Mouse (Mus musculus) limb, embryonic 10.5 days (tissue): ENCODE measurements at regions not wholly inside any gene's neighbourhood (a gene's known extent, or its start where the extent isn't known, plus 50 kb on each side); places are given as distances from the start of the nearest gene placed in this dataset.

Source experiments
- DNase-seq: peaks from one replicate; pipeline ENCODE4 v3.0.0-alpha.2; 2017; ENCODE audit warnings: low spot score
- H3K27ac ChIP-seq: fragments of 300-500 bp; sonication (generic); 2 replicates; pipeline ENCODE4 v1.5.1; 2016; ENCODE audit warnings: mild to moderate bottlenecking
- H3K27me3 ChIP-seq: fragments of 300-500 bp; sonication (generic); 2 replicates; pipeline ENCODE4 v1.6.1; 2016; ENCODE audit warnings: low read depth, mild to moderate bottlenecking; ENCODE audit not compliant: poor library complexity, severe bottlenecking
- H3K36me3 ChIP-seq: fragments of 300-500 bp; sonication (generic); 2 replicates; pipeline ENCODE4 v1.6.1; 2016; ENCODE audit warnings: mild to moderate bottlenecking, moderate library complexity
- H3K4me1 ChIP-seq: fragments of 300-500 bp; sonication (generic); 2 replicates; pipeline ENCODE4 v1.6.1; 2016
- H3K4me3 ChIP-seq: fragments of 300-500 bp; sonication (generic); 2 replicates; pipeline ENCODE4 v1.5.1; 2016; ENCODE audit warnings: mild to moderate bottlenecking, moderate library complexity
- H3K9me3 ChIP-seq: fragments of 300-500 bp; sonication (generic); replicated peaks from 2 replicates; pipeline ENCODE4 v1.6.1; 2016; ENCODE audit warnings: mild to moderate bottlenecking
- WGBS: fragments of 180-500 bp; shearing (Covaris S2); methylation state at CpG from one replicate; pipeline ENCODE4 v1.1.7; 2016; 5-methylcytosine and 5-hydroxymethylcytosine counted together

DNA sequence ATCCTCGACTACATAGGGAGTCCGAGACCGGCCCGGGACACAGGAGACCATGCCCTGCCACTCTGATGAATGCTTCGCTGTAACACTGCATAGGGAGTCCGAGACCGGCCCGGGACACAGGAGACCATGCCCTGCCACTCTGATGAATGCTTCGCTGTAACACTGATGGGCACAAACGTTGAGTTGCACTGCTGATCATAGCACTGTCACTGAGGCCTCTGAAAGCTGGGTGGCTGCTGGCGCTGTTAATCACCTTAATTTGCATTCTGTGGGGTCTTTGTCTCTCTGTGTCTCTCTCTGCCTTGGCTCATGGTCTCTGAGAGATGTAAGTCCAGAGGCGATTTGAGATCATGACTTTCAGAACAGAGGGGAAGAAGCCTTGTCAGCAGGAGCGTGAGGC, 133.7 kb upstream of the Plekha5 start:
- no peak for DNase-seq
- Histone ChIP-seq H3K27ac (no peak overlapping the region), H3K36me3 (no peaks in the 10 kb centered on the region), H3K27me3 (no peaks in the 10 kb centered on the region), H3K4me1 (peaks cover 8% of the 10 kb centered on the region), H3K9me3 (no peaks in the 10 kb centered on the region), H3K4me3 (no peak overlapping the region)
- 72% methylated on average over 13 of the region's 13 CpGs for WGBS

DNA sequence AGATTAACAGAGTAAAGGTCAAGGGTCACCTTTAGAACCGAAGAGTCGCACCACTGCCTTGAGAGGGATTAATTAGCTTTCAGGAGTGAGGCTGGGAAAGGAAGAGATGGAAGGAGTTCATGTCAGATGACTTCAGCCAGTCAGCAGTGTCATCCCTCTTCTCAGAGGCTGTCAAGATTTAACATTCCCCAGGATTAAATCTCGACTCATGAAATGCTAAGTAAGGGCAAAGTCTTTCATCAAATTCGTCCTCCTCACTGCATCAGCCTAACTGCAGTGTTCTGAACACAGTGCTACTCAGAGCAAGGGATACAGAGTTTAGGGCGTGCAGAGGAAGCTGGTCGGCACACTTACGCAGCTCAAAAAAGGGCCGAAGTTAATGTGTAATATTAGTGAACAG, 135.1 kb upstream of the Plekha5 start:
- no peak overlapping the region for H3K27ac ChIP-seq
- 44% methylated on average over 8 of the region's 8 CpGs for WGBS
- no peaks in the 10 kb centered on the region for H3K36me3 ChIP-seq
- H3K9me3 ChIP-seq = no peaks in the 10 kb centered on the region
- H3K4me3 ChIP-seq = no peak overlapping the region
- peaks cover 8% of the 10 kb centered on the region for H3K4me1 ChIP-seq
- no peaks in the 10 kb centered on the region for H3K27me3 ChIP-seq
- DNase-seq = no peak

GRCm38 (mm10) chr6:140282285-140282577, 141.6 kb upstream of the Plekha5 start:
- Histone ChIP-seq H3K27ac (peak overlapping the region; percentile 36; the same call in 1 of the 2 replicates), H3K36me3 (no peaks in the 10 kb centered on the region), H3K27me3 (no peaks in the 10 kb centered on the region), H3K4me1 (peaks cover 33% of the 10 kb centered on the region), H3K9me3 (no peaks in the 10 kb centered on the region), H3K4me3 (no peak overlapping the region)
- 78% methylated on average over 7 of the region's 7 CpGs for WGBS
- DNase-seq = no peak

- DNase-seq = no peak
- 60% methylated on average over 17 of the region's 17 CpGs for WGBS
- no peaks in the 10 kb centered on the region for H3K27me3 ChIP-seq
- H3K4me3 ChIP-seq = no peak overlapping the region
- H3K36me3 ChIP-seq = no peaks in the 10 kb centered on the region
- peaks cover 33% of the 10 kb centered on the region for H3K4me1 ChIP-seq
- no peaks in the 10 kb centered on the region for H3K9me3 ChIP-seq
- peak overlapping the region; percentile 71; the same call in 1 of the 2 replicates for H3K27ac ChIP-seq
Observed at GRCm38 (mm10) chr6:140281488-140282284, 142.2 kb upstream of the Plekha5 start.

- Histone ChIP-seq H3K4me3 (no peak overlapping the region), H3K4me1 (peaks cover 33% of the 10 kb centered on the region), H3K36me3 (no peaks in the 10 kb centered on the region), H3K27ac (peak overlapping the region; percentile 71), H3K9me3 (no peaks in the 10 kb centered on the region), H3K27me3 (no peaks in the 10 kb centered on the region)
- no peak for DNase-seq
- WGBS = 59% methylated on average over 9 of the region's 9 CpGs
Observed at GRCm38 (mm10) chr6:140280817-140281475, 142.9 kb upstream of the Plekha5 start.

- Histone ChIP-seq H3K4me1 (peaks cover 33% of the 10 kb centered on the region), H3K4me3 (no peak overlapping the region), H3K27me3 (no peaks in the 10 kb centered on the region), H3K27ac (peak overlapping the region; percentile 50; the same call in 1 of the 2 replicates), H3K36me3 (no peaks in the 10 kb centered on the region), H3K9me3 (no peaks in the 10 kb centered on the region)
- WGBS = 80% methylated on average over 8 of the region's 8 CpGs
- no peak for DNase-seq
Observed at GRCm38 (mm10) chr6:140279736-140280370, 144.0 kb upstream of the Plekha5 start.

DNA sequence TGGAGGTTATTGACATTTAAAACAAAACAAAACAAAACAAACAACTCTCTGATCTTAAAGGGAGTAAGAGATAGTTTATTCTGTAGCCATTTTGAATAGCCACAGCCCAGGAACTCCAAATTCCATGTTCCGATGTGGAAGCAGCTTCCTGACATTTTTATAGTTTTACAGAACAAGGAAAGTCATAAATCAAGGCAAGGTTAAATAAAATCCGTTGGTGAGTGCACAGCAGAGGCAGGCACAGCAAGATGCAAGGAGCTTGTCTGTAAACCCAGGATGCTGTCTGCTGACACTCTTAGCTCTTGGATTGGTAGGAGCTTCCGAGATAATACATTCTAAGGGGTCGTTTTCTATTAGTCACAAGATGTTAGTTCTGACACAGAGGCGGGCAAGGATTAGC, 145.1 kb upstream of the Plekha5 start:
- H3K27me3 ChIP-seq = no peaks in the 10 kb centered on the region
- no peaks in the 10 kb centered on the region for H3K9me3 ChIP-seq
- H3K4me3 ChIP-seq = no peak overlapping the region
- peaks cover 33% of the 10 kb centered on the region for H3K4me1 ChIP-seq
- WGBS = 15% methylated on average over 5 of the region's 5 CpGs
- no peak overlapping the region for H3K27ac ChIP-seq
- no peaks in the 10 kb centered on the region for H3K36me3 ChIP-seq
- DNase-seq = no peak

DNA sequence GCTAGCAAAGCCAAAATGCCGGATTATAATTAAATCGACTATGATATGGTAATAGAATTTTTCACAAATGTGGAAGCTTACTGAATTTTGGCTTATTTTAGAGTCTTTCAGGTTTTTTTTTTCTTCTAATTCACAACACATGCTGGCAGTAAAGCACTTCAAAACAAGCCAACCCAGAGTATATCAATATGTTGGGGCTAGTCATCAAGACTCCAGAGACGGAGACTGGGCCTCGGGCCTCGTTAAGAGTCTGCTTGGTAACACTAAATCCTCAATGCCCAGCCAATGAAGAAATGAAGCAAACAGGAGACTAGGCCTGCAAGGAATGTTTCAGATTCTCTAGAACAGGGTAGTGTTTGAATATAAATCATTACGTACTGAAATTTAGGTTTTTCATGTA, 153.3 kb upstream of the Plekha5 start:
- 64% methylated on average over 6 of the region's 6 CpGs for WGBS
- no peak overlapping the region for H3K27ac ChIP-seq
- DNase-seq = no peak

GRCm38 (mm10) chr6:140268315-140269070, 155.4 kb upstream of the Plekha5 start:
- WGBS = 33% methylated on average over 11 of the region's 11 CpGs
- no peak for DNase-seq
- no peak overlapping the region for H3K4me3 ChIP-seq
- H3K9me3 ChIP-seq = no peaks in the 10 kb centered on the region
- H3K36me3 ChIP-seq = no peaks in the 10 kb centered on the region
- H3K27ac ChIP-seq = 0 out of 2 replicates have a peak overlapping the region, but pooled peaks have one; percentile 14
- H3K4me1 ChIP-seq = peaks cover 17% of the 10 kb centered on the region
- H3K27me3 ChIP-seq = no peaks in the 10 kb centered on the region

More for the DNA sequence above, 153.3 kb upstream of the Plekha5 start:
- no peak overlapping the region for H3K4me3 ChIP-seq
- no peaks in the 10 kb centered on the region for H3K36me3 ChIP-seq
- peaks cover 17% of the 10 kb centered on the region for H3K4me1 ChIP-seq
- H3K9me3 ChIP-seq = no peaks in the 10 kb centered on the region
- no peaks in the 10 kb centered on the region for H3K27me3 ChIP-seq

GRCm38 (mm10) chr6:140263920-140264319, 159.9 kb upstream of the Plekha5 start:
- Histone ChIP-seq H3K27me3 (no peaks in the 10 kb centered on the region), H3K27ac (no peak overlapping the region), H3K9me3 (no peaks in the 10 kb centered on the region), H3K4me3 (no peak overlapping the region), H3K36me3 (no peaks in the 10 kb centered on the region), H3K4me1 (peaks cover 8% of the 10 kb centered on the region)
- WGBS = 20% methylated on average over 1 of the region's 1 CpGs
- no peak for DNase-seq

GRCm38 (mm10) chr6:140261813-140262212, 162.0 kb upstream of the Plekha5 start:
- no peak for DNase-seq
- no peak overlapping the region for H3K27ac ChIP-seq
- no peaks in the 10 kb centered on the region for H3K9me3 ChIP-seq
- no peaks in the 10 kb centered on the region for H3K4me1 ChIP-seq
- H3K36me3 ChIP-seq = no peaks in the 10 kb centered on the region
- 91% methylated on average over 1 of the region's 1 CpGs for WGBS
- H3K4me3 ChIP-seq = no peak overlapping the region
- H3K27me3 ChIP-seq = no peaks in the 10 kb centered on the region

DNA sequence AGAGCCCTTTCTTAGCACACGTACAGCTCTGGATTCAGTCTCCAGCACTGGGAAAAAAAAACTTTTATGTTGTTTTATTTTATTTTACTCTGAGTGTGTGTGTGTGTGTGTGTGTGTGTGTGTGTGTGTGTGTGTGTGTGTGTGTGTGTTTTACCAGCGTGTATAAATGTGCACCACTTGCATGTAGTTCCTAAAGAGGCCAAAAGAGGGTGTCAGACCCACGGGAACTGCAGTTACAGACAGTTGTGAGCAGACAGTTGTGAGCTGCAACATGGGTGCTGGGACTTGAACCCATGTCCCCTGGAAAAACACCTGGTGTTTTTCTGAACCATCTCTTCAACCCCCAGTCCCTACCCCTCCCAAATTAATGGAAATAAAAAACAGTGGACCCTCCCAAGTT, 165.1 kb upstream of the Plekha5 start:
- H3K27me3 ChIP-seq = no peaks in the 10 kb centered on the region
- 84% methylated on average over 3 of the region's 3 CpGs for WGBS
- H3K9me3 ChIP-seq = no peaks in the 10 kb centered on the region
- no peaks in the 10 kb centered on the region for H3K4me1 ChIP-seq
- no peaks in the 10 kb centered on the region for H3K36me3 ChIP-seq
- H3K4me3 ChIP-seq = no peak overlapping the region
- no peak overlapping the region for H3K27ac ChIP-seq
- no peak for DNase-seq

DNA sequence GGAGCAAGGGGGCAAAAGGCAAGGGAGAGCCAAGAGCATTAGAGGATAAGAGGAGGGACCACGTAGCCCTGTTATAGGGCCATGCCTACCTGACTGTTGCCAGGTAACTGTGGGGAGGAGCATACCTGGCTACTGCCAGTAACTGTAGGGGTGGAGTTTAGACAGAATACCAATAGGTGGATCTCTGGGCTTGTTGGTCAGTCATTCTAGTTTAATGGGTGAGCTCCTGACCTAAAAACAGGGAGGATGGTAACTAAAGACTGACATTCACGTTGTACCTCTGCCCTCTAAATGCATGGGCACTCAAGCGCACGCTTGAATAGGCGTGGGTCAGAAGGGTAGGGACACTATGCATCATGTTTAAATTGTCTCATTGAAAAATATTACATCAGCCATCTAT, 165.8 kb upstream of the Plekha5 start:
- H3K4me1 ChIP-seq = no peaks in the 10 kb centered on the region
- no peaks in the 10 kb centered on the region for H3K27me3 ChIP-seq
- no peaks in the 10 kb centered on the region for H3K9me3 ChIP-seq
- WGBS = 87% methylated on average over 5 of the region's 5 CpGs
- no peaks in the 10 kb centered on the region for H3K36me3 ChIP-seq
- H3K27ac ChIP-seq = no peak overlapping the region
- no peak for DNase-seq
- no peak overlapping the region for H3K4me3 ChIP-seq
